Mouse (Mus musculus) neural tube, embryonic 11.5 days (tissue): Measurements from ENCODE around the gene Dop1b. TPM values are rescaled to one million over a fixed set of nuclear protein-coding genes. Genes with fewer than 3 reads are reported as not detected.

Source experiments
- ATAC-seq: fragments of 200-750 bp; cut with Nextera tagmentation; 2 replicates; pipeline ENCODE4 v1.8.0; 2017; ENCODE audit warnings: moderate number of reproducible peaks, mild to moderate bottlenecking, moderate TSS enrichment, moderate library complexity; ENCODE audit not compliant: insufficient read depth, low FRiP score, low TSS enrichment
- DNase-seq: peaks from one replicate; pipeline ENCODE4 v3.0.0-alpha.2; 2015; ENCODE audit warnings: low spot score
- H3K27ac ChIP-seq: fragments of 300-500 bp; sonication (generic); 2 replicates; pipeline ENCODE4 v1.5.1; 2014; ENCODE audit warnings: low read depth, mild to moderate bottlenecking, low read length
- H3K27me3 ChIP-seq: fragments of 300-500 bp; sonication (generic); 2 replicates; pipeline ENCODE4 v1.6.1; 2014; ENCODE audit warnings: mild to moderate bottlenecking, low read length, mixed read lengths; ENCODE audit not compliant: control insufficient read depth, insufficient read depth
- H3K36me3 ChIP-seq: fragments of 300-500 bp; sonication (generic); 2 replicates; pipeline ENCODE4 v1.6.1; 2014; ENCODE audit warnings: mild to moderate bottlenecking, low read length, moderate library complexity, mixed read lengths; ENCODE audit not compliant: control insufficient read depth, insufficient read depth
- H3K4me1 ChIP-seq: fragments of 300-500 bp; sonication (generic); 2 replicates; pipeline ENCODE4 v1.6.1; 2014; ENCODE audit warnings: low read length, mixed read lengths; ENCODE audit not compliant: control insufficient read depth, insufficient read depth
- H3K4me2 ChIP-seq: fragments of 300-500 bp; sonication (generic); 2 replicates; pipeline ENCODE4 v1.6.1; 2014; ENCODE audit warnings: low read depth, mild to moderate bottlenecking, moderate library complexity
- H3K4me3 ChIP-seq: fragments of 300-500 bp; sonication (generic); 2 replicates; pipeline ENCODE4 v1.5.1; 2014; ENCODE audit warnings: low read depth, low read length
- H3K9ac ChIP-seq: fragments of 300-500 bp; sonication (generic); 2 replicates; pipeline ENCODE4 v1.6.1; 2014; ENCODE audit warnings: mild to moderate bottlenecking, low read length
- H3K9me3 ChIP-seq: fragments of 300-500 bp; sonication (generic); 2 replicates; pipeline ENCODE4 v1.6.1; 2016; ENCODE audit warnings: low read length; ENCODE audit not compliant: control insufficient read depth
- WGBS: fragments of 180-500 bp; shearing (Covaris S2); extraction: QIAGEN DNeasy Blood & Tissue Kit; methylation state at CpG from one replicate; pipeline ENCODE4 v1.1.7; 2014; 5-methylcytosine and 5-hydroxymethylcytosine counted together
- polyA plus RNA-seq: library from polyadenylated mRNA; unstranded; fragments of >200 nt; fragmentation: Nextera tagmentation; extraction: Ambion mirVana; gene quantifications from 2 replicates; pipeline ENCODE4 v1.2.1, GENCODE M21; 2014

Gene Dop1b
- polyA plus RNA-seq, 1 experiment from 2014 or later = 16.5 TPM

DNA sequence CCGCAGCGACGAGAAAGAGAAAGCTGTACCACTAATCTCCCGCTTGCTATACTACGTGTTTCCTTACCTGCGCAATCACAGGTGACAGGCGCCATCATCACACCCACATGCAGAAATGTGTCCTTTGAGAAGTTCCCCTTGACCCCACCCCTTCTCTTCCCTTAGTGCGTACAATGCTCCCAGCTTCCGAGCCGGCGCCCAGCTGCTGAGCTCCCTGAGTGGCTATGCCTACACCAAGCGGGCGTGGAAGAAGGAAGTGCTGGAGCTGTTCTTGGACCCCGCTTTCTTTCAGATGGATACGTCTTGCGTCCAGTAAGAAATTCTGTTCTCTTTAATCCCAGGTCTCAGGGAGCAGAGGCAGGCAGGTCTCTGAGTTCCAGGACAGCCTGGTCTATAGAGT is 88.2 kb downstream of the Dop1b start:
- WGBS = 94% methylated on average over 16 of the region's 16 CpGs
- ATAC-seq (no peak), DNase-seq (no peak)
- no peaks in the 10 kb centered on the region for H3K9me3 ChIP-seq
- H3K27ac ChIP-seq = no peak overlapping the region
- H3K36me3 ChIP-seq = no peaks in the 10 kb centered on the region
- H3K9ac ChIP-seq = no peak overlapping the region
- no peaks in the 10 kb centered on the region for H3K27me3 ChIP-seq
- H3K4me1 ChIP-seq = no peaks in the 10 kb centered on the region
- H3K4me3 ChIP-seq = no peak overlapping the region
- H3K4me2 ChIP-seq = no peak overlapping the region

DNA sequence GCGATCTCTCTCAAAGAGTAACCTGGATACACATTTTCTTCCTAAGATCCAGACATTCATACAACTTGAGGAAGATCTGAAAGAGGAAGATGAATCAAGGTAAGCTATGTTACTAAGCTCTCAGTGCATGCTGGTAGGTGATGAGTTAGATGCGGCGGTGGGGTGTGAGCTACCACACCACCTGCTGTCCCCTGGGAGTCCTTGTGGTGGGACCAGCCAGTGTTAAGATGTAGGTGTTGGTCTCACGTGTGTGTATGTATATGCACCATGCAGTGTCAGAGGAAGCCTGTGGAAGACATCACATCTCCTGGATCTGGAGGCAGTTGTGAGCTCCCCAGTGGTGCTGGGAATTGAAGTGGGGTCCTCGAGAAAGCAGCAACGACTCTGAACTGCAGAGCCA is 95.5 kb downstream of the Dop1b start:
- no peaks in the 10 kb centered on the region for H3K4me1 ChIP-seq
- no peak for ATAC-seq
- WGBS = 94% methylated on average over 6 of the region's 6 CpGs
- H3K9ac ChIP-seq = no peak overlapping the region
- no peak for DNase-seq
- H3K27me3 ChIP-seq = no peaks in the 10 kb centered on the region
- H3K9me3 ChIP-seq = no peaks in the 10 kb centered on the region; the same call in 1 of the 2 replicates
- H3K4me3 ChIP-seq = no peak overlapping the region
- H3K27ac ChIP-seq = 0 out of 2 replicates have a peak overlapping the region, but pooled peaks have one; percentile 14
- no peaks in the 10 kb centered on the region; the same call in 1 of the 2 replicates for H3K36me3 ChIP-seq
- H3K4me2 ChIP-seq = no peak overlapping the region

DNA sequence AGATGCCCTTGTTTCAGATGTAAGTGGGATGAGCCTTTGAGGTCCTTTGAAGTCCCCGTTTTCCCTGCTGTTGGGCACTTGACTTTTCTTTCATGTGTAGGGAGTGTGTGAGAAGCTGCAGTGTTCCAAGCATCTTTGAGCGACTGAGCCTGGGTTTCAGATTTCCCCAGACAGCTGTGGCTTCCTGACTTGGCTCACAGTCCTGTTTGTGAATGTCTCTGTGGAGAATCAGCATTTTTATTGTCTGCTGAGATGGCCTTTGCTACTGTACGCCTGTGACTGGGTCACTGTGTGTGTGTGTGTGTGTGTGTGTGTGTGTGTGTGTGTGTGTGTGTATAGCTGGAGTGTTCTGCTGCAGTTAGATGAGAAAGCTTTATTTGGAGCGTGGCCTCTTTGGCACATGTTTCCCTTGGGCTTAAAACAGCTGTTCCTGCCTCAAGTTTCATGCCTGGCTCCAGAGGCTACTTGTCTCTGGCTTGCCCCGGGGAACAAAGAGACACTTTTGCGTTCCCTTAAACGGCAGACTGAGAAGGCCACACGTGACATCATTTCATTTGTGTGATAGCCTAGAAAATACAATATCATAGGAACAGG is 96.4 kb downstream of the Dop1b start:
- Histone ChIP-seq H3K27ac (0 out of 2 replicates have a peak overlapping the region, but pooled peaks have one; percentile 20), H3K36me3 (no peaks in the 10 kb centered on the region; the same call in 1 of the 2 replicates), H3K27me3 (no peaks in the 10 kb centered on the region), H3K9me3 (no peaks in the 10 kb centered on the region; the same call in 1 of the 2 replicates), H3K9ac (no peak overlapping the region), H3K4me2 (no peak overlapping the region), H3K4me3 (no peak overlapping the region), H3K4me1 (no peaks in the 10 kb centered on the region)
- ATAC-seq = no peak
- WGBS = 32% methylated on average over 8 of the region's 8 CpGs
- DNase-seq = peak; percentile 41

DNA sequence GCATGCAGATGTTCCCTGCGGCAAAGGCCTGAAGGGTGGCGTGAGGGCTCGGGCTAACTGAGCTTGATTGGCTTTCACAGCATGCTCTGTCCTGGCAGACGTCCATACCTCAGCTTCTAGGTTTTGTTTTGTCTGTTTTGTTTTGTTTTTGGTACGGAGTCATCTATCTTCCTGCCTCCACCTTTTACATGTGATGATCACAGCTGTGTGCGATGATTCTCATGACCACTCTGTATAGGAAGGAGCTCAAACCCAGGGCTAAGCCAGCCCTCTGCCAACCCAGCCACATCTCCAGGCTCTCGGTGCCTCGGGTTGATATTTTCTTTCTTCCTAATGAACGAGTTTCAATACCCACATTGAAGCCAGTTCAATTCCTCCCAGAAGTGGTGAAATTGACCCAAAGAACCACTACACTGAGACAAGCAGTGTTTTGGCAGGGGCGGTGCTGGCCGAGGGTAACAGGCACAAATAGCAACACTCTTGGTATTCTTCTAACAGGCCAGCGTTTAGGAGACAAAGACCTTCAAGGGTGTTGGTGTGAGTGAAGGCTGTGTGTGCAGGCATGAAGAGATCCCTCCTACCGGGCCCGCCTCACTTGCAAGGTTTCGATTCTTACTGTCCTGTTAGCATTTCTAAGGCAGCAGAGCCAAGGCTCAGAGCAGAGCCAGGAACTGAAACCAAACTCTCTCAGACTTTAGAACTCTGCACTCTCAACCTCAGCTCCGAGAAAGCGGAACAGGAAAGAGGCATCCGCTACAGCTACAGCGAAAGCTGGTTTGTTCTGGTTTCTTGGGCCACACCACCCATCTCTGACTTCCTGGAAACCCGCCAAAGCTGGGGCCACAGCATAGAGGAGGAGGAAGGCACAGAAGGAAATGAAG is 104.4 kb downstream of the Dop1b start:
- H3K27ac ChIP-seq = no peak overlapping the region
- H3K9me3 ChIP-seq = no peaks in the 10 kb centered on the region; the same call in 1 of the 2 replicates
- no peak for DNase-seq
- WGBS = 62% methylated on average over 20 of the region's 20 CpGs
- no peak for ATAC-seq
- H3K36me3 ChIP-seq = no peaks in the 10 kb centered on the region; the same call in 1 of the 2 replicates
- no peak overlapping the region for H3K4me3 ChIP-seq
- H3K4me1 ChIP-seq = peaks cover 7% of the 10 kb centered on the region; the same call in 1 of the 2 replicates
- H3K27me3 ChIP-seq = no peaks in the 10 kb centered on the region
- no peak overlapping the region for H3K9ac ChIP-seq
- no peak overlapping the region for H3K4me2 ChIP-seq

DNA sequence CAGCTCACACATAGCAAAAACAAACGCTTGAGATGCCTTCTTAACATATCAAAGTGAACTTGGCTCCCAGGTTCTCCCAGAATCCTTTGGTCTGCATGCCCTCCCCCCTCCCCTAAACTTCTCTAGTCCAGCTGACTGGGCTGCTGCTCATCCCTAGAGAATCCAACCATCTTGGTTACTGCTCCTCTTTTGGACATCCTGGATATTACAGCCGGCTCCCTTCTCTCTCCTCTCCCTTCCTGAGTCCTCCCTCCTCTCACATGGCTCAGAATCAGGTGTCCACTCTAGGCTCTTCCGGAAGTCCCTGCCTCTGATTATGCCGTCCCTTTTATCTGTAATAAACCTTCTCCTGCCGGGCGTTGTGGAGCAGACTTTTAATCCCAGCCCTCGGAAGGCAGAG is 105.2 kb downstream of the Dop1b start:
- no peak overlapping the region for H3K4me3 ChIP-seq
- no peaks in the 10 kb centered on the region for H3K27me3 ChIP-seq
- DNase-seq (no peak), ATAC-seq (no peak)
- peaks cover 7% of the 10 kb centered on the region; the same call in 1 of the 2 replicates for H3K4me1 ChIP-seq
- H3K36me3 ChIP-seq = no peaks in the 10 kb centered on the region
- 74% methylated on average over 7 of the region's 7 CpGs for WGBS
- H3K4me2 ChIP-seq = no peak overlapping the region
- H3K9me3 ChIP-seq = no peaks in the 10 kb centered on the region
- no peak overlapping the region for H3K27ac ChIP-seq
- no peak overlapping the region for H3K9ac ChIP-seq

DNA sequence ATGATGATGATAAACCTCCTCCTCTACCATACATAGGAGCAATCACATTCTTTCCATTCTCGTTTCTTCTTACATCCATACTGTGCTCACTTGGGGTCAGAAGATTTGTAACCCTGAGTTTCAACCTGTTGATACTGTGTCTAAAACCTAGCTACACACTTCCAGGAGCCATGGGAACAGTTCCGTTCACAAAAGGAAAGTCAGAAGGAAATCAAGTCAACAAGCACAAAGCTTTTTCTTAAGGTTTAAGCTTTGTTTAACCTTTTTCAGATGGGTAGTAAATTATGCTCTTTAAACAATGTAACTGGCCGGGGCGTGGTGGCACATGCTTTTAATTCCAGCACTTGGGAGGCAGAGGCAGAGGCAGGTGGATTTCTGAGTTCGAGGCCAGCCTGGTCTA is 105.7 kb downstream of the Dop1b start:
- Histone ChIP-seq H3K4me1 (peaks cover 7% of the 10 kb centered on the region; the same call in 1 of the 2 replicates), H3K27ac (no peak overlapping the region), H3K36me3 (no peaks in the 10 kb centered on the region), H3K4me3 (no peak overlapping the region), H3K27me3 (no peaks in the 10 kb centered on the region), H3K4me2 (no peak overlapping the region), H3K9me3 (no peaks in the 10 kb centered on the region), H3K9ac (no peak overlapping the region)
- no peak for DNase-seq
- 71% methylated on average over 5 of the region's 5 CpGs for WGBS
- ATAC-seq = no peak

DNA sequence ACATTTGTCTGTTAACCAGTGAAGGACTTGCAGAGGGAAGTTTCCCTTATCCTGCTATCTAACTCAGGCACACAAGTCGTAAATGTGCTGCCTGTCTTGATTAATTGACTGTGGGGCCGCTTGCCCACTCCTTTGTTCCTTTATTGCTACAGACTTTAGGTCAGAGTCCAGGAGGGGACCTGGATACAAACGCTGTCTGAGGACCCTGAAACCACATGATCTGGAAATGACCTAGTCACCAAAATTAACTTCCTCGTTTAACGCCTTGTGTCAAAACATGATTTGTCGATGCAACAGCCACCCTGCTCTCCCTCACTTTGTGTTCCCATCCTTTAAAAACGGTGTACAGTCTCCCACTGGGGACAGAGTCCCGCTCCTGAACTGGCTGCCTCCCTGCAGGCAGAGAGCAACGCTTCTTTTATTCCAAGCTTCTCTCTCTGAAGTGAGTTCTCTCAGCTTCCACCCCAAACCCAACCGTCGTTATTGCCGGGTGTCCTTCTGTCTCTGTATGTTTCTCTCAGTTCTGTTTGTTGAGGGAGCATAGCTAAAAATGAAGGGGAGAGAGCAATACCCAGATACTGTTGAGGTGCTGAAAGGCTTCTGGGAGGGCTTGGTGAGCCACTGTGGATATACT is 107.1 kb downstream of the Dop1b start:
- Histone ChIP-seq H3K9ac (no peak overlapping the region), H3K27me3 (no peaks in the 10 kb centered on the region), H3K4me2 (no peak overlapping the region), H3K36me3 (no peaks in the 10 kb centered on the region), H3K27ac (no peak overlapping the region), H3K4me1 (peaks cover 7% of the 10 kb centered on the region; the same call in 1 of the 2 replicates), H3K4me3 (no peak overlapping the region), H3K9me3 (no peaks in the 10 kb centered on the region)
- ATAC-seq = no peak
- WGBS = 6% methylated on average over 12 of the region's 12 CpGs
- DNase-seq = no peak

DNA sequence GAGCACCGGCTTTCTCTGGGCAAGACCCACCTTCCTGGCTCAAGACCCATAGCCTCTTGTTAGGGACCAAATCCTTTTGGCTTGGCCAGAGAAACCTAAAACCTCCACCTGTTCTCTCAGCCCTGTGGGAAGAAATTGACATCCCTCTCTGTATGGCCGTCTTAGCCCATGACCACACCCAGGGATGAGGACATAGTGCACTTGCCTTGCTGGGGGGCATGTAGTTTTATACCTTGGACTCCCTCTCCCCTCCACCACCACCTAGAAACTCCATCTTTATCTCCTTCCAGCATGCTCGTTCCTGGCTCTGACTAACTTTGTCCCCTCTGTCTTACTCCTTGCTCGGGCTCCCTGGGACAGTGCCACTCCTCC is 107.6 kb downstream of the Dop1b start:
- no peak for DNase-seq
- H3K27me3 ChIP-seq = no peaks in the 10 kb centered on the region
- peaks cover 7% of the 10 kb centered on the region; the same call in 1 of the 2 replicates for H3K4me1 ChIP-seq
- no peak overlapping the region for H3K9ac ChIP-seq
- H3K4me2 ChIP-seq = no peak overlapping the region
- ATAC-seq = no peak
- H3K27ac ChIP-seq = no peak overlapping the region
- no peak overlapping the region for H3K4me3 ChIP-seq
- H3K9me3 ChIP-seq = no peaks in the 10 kb centered on the region
- no peaks in the 10 kb centered on the region for H3K36me3 ChIP-seq
- 58% methylated on average over 4 of the region's 4 CpGs for WGBS
